Mouse (Mus musculus) C2C12 (cell line): Measurements from ENCODE around the gene Srarp.

ENCODE experiments used
- CEBPB ChIP-seq: IDR thresholded peaks from one replicate; pipeline ENCODE4 v1.6.1; 2011; ENCODE audit warnings: low read depth, mild to moderate bottlenecking, control low read depth, moderate library complexity
- CTCF ChIP-seq: IDR thresholded peaks from one replicate; pipeline ENCODE4 v1.5.1; 2011; ENCODE audit not compliant: control insufficient read depth, insufficient read depth, insufficient read length
- FOSL1 ChIP-seq: IDR thresholded peaks from one replicate; pipeline ENCODE4 v1.8.0; 2011; ENCODE audit warnings: mild to moderate bottlenecking, low read length; ENCODE audit not compliant: poor library complexity, insufficient read depth, severe bottlenecking
- MAX ChIP-seq: IDR thresholded peaks from one replicate; pipeline ENCODE4 v1.6.1; 2011; ENCODE audit warnings: mild to moderate bottlenecking, control low read depth
- MYOD1 ChIP-seq: IDR thresholded peaks from one replicate; pipeline ENCODE4 v1.6.1; 2011; ENCODE audit warnings: low read depth; ENCODE audit not compliant: control insufficient read depth, insufficient read length
- MYOG ChIP-seq: IDR thresholded peaks from one replicate; pipeline ENCODE4 v1.6.1; 2011; ENCODE audit not compliant: control insufficient read depth, insufficient read length; ENCODE audit errors: extremely low read depth
- USF1 ChIP-seq: IDR thresholded peaks from one replicate; pipeline ENCODE4 v1.6.1; 2011; ENCODE audit warnings: low read depth, mild to moderate bottlenecking, control low read depth, moderate library complexity

GRCm38 (mm10) chr4:141406516-141407299, 29.2 kb downstream of the Srarp start:
- TF ChIP-seq CTCF (peak; percentile 22), MAX (peak; percentile 30), USF1 (no peak), MYOD1 (no peak), CEBPB (no peak), FOSL1 (no peak), MYOG (no peak)
